Mouse (Mus musculus): ENCODE measurements around the gene Atp8b4. TPM values are rescaled to one million over a fixed set of nuclear protein-coding genes. Genes with fewer than 3 reads are reported as not detected.

Atp8b4 gene
- polyA plus RNA-seq, 1 experiment from 2014 or later: 2.1 TPM

- Histone ChIP-seq H3K27me3 (ENCODE audit: control insufficient read depth, insufficient read depth, low read length) (no peaks in the 10 kb centered on the region), H3K4me2 (ENCODE audit: low read depth, low read length) (no peak overlapping the region), H3K9ac (replicated peaks; ENCODE audit: low read length) (no peak overlapping the region), H3K36me3 (replicated peaks; ENCODE audit: control insufficient read depth, insufficient read depth, low read depth, low read length) (no peaks in the 10 kb centered on the region), H3K27ac (replicated peaks; ENCODE audit: low read depth, low read length) (no peak overlapping the region), H3K9me3 (replicated peaks; ENCODE audit: control insufficient read depth, low read length) (no peaks in the 10 kb centered on the region), H3K4me3 (ENCODE audit: low read depth, low read length) (no peak overlapping the region), H3K4me1 (ENCODE audit: control insufficient read depth, insufficient read depth, low read length) (no peaks in the 10 kb centered on the region)
- 95% methylated on average over 5 of the region's 5 CpGs for WGBS
- DNase-seq (ENCODE audit: low spot score) (no peak), ATAC-seq (replicated peaks; ENCODE audit: insufficient number of reproducible peaks, low FRiP score, low TSS enrichment, low read depth) (no peak)
These were observed 212.5 kb downstream of the Atp8b4 start for GRCm38 (mm10) chr2:126287942-126288341.

GRCm38 (mm10) chr2:126286420-126286819, 214.1 kb downstream of the Atp8b4 start:
- Histone ChIP-seq H3K4me2 (ENCODE audit: low read depth, low read length) (no peak overlapping the region), H3K27me3 (ENCODE audit: control insufficient read depth, insufficient read depth, low read length) (no peaks in the 10 kb centered on the region), H3K4me3 (ENCODE audit: low read depth, low read length) (no peak overlapping the region), H3K27ac (replicated peaks; ENCODE audit: low read depth, low read length) (no peak overlapping the region), H3K36me3 (replicated peaks; ENCODE audit: control insufficient read depth, insufficient read depth, low read depth, low read length) (no peaks in the 10 kb centered on the region), H3K4me1 (ENCODE audit: control insufficient read depth, insufficient read depth, low read length) (no peaks in the 10 kb centered on the region), H3K9ac (replicated peaks; ENCODE audit: low read length) (no peak overlapping the region), H3K9me3 (replicated peaks; ENCODE audit: control insufficient read depth, low read length) (no peaks in the 10 kb centered on the region)
- ATAC-seq (replicated peaks; ENCODE audit: insufficient number of reproducible peaks, low FRiP score, low TSS enrichment, low read depth) (no peak), DNase-seq (ENCODE audit: low spot score) (no peak)
- 85% methylated on average over 7 of the region's 7 CpGs for WGBS

- WGBS: 40% methylated on average over 6 of the region's 6 CpGs
- H3K36me3 ChIP-seq (replicated peaks; ENCODE audit: control insufficient read depth, insufficient read depth, low read depth, low read length): no peaks in the 10 kb centered on the region
These were observed 216.4 kb downstream of the Atp8b4 start for GRCm38 (mm10) chr2:126284071-126284470.

DNA sequence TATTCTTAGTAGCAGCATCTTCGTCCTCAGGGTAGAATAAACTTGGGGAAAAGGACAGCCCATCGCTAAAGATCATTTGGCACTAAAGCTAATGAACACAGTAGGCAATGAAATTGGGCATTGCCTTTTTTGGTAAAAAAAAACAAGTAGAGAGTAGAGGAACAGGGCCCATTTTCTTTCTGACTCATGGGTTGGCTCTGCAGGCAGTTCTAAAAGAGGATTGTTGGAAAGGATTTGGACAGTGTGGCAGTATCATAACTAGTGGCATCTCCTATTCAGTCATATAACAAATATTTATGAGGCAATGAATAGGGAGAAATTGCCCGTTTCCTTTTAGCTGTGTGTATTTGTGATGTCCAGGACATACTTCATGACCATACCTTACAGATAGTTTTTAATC, 217.4 kb downstream of the Atp8b4 start:
- no peak overlapping the region for H3K9ac ChIP-seq (replicated peaks; ENCODE audit: low read length)
- 77% methylated on average over 3 of the region's 3 CpGs for WGBS
- no peak for ATAC-seq (replicated peaks; ENCODE audit: insufficient number of reproducible peaks, low FRiP score, low TSS enrichment, low read depth)
- H3K4me1 ChIP-seq (ENCODE audit: control insufficient read depth, insufficient read depth, low read length): no peaks in the 10 kb centered on the region
- DNase-seq (ENCODE audit: low spot score): no peak
- no peaks in the 10 kb centered on the region for H3K9me3 ChIP-seq (replicated peaks; ENCODE audit: control insufficient read depth, low read length)
- H3K27me3 ChIP-seq (ENCODE audit: control insufficient read depth, insufficient read depth, low read length): no peaks in the 10 kb centered on the region
- no peaks in the 10 kb centered on the region for H3K36me3 ChIP-seq (replicated peaks; ENCODE audit: control insufficient read depth, insufficient read depth, low read depth, low read length)
- H3K4me3 ChIP-seq (ENCODE audit: low read depth, low read length): no peak overlapping the region
- H3K4me2 ChIP-seq (ENCODE audit: low read depth, low read length): no peak overlapping the region
- H3K27ac ChIP-seq (replicated peaks; ENCODE audit: low read depth, low read length): no peak overlapping the region

More at GRCm38 (mm10) chr2:126284071-126284470, 216.4 kb downstream of the Atp8b4 start:
- no peak overlapping the region for H3K9ac ChIP-seq (replicated peaks; ENCODE audit: low read length)
- ATAC-seq (replicated peaks; ENCODE audit: insufficient number of reproducible peaks, low FRiP score, low TSS enrichment, low read depth) (peak; percentile 89), DNase-seq (ENCODE audit: low spot score) (peak; percentile 71)
- no peak overlapping the region for H3K4me3 ChIP-seq (ENCODE audit: low read depth, low read length)
- H3K9me3 ChIP-seq (replicated peaks; ENCODE audit: control insufficient read depth, low read length): no peaks in the 10 kb centered on the region
- H3K4me2 ChIP-seq (ENCODE audit: low read depth, low read length): no peak overlapping the region
- H3K27me3 ChIP-seq (ENCODE audit: control insufficient read depth, insufficient read depth, low read length): no peaks in the 10 kb centered on the region
- no peak overlapping the region for H3K27ac ChIP-seq (replicated peaks; ENCODE audit: low read depth, low read length)
- H3K4me1 ChIP-seq (ENCODE audit: control insufficient read depth, insufficient read depth, low read length): no peaks in the 10 kb centered on the region

DNA sequence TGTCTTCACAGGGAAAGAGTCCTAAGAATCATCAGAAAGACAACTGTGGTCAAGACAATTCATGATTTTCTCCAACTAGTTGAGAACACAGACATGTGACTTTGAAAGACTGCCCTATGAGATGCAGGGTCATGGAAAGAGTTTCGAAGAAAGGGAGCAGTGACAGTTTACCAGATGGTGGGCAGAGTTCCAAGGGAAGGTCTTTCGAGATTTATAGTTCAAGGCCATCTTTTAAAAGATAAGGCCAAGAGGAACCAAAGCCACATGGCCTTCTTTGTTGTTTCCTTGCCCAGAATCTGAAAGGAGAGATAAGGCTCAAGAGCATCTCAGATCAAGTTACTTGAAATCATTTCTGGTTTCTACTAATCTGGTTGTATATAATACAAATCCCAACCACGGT, 225.0 kb downstream of the Atp8b4 start:
- H3K36me3 ChIP-seq (replicated peaks; ENCODE audit: control insufficient read depth, insufficient read depth, low read depth, low read length): no peaks in the 10 kb centered on the region
- H3K27me3 ChIP-seq (ENCODE audit: control insufficient read depth, insufficient read depth, low read length): no peaks in the 10 kb centered on the region
- DNase-seq (ENCODE audit: low spot score) (no peak), ATAC-seq (replicated peaks; ENCODE audit: insufficient number of reproducible peaks, low FRiP score, low TSS enrichment, low read depth) (no peak)
- H3K9ac ChIP-seq (replicated peaks; ENCODE audit: low read length): no peak overlapping the region
- H3K27ac ChIP-seq (replicated peaks; ENCODE audit: low read depth, low read length): no peak overlapping the region
- no peaks in the 10 kb centered on the region for H3K4me1 ChIP-seq (ENCODE audit: control insufficient read depth, insufficient read depth, low read length)
- no peak overlapping the region for H3K4me2 ChIP-seq (ENCODE audit: low read depth, low read length)
- 81% methylated on average over 3 of the region's 3 CpGs for WGBS
- H3K4me3 ChIP-seq (ENCODE audit: low read depth, low read length): no peak overlapping the region
- no peaks in the 10 kb centered on the region for H3K9me3 ChIP-seq (replicated peaks; ENCODE audit: control insufficient read depth, low read length)

- H3K4me2 ChIP-seq (ENCODE audit: low read depth, low read length): no peak overlapping the region
- no peaks in the 10 kb centered on the region for H3K4me1 ChIP-seq (ENCODE audit: control insufficient read depth, insufficient read depth, low read length)
- DNase-seq (ENCODE audit: low spot score) (no peak), ATAC-seq (replicated peaks; ENCODE audit: insufficient number of reproducible peaks, low FRiP score, low TSS enrichment, low read depth) (no peak)
- no peak overlapping the region for H3K9ac ChIP-seq (replicated peaks; ENCODE audit: low read length)
- H3K36me3 ChIP-seq (replicated peaks; ENCODE audit: control insufficient read depth, insufficient read depth, low read depth, low read length): no peaks in the 10 kb centered on the region
- H3K27me3 ChIP-seq (ENCODE audit: control insufficient read depth, insufficient read depth, low read length): no peaks in the 10 kb centered on the region
- no peak overlapping the region for H3K27ac ChIP-seq (replicated peaks; ENCODE audit: low read depth, low read length)
- no peak overlapping the region for H3K4me3 ChIP-seq (ENCODE audit: low read depth, low read length)
- 82% methylated on average over 3 of the region's 3 CpGs for WGBS
- no peaks in the 10 kb centered on the region for H3K9me3 ChIP-seq (replicated peaks; ENCODE audit: control insufficient read depth, low read length)
These were observed 225.6 kb downstream of the Atp8b4 start for GRCm38 (mm10) chr2:126274826-126275405.

- no peaks in the 10 kb centered on the region for H3K9me3 ChIP-seq (replicated peaks; ENCODE audit: control insufficient read depth, low read length)
- no peak overlapping the region for H3K27ac ChIP-seq (replicated peaks; ENCODE audit: low read depth, low read length)
- H3K4me1 ChIP-seq (ENCODE audit: control insufficient read depth, insufficient read depth, low read length): no peaks in the 10 kb centered on the region
- H3K27me3 ChIP-seq (ENCODE audit: control insufficient read depth, insufficient read depth, low read length): no peaks in the 10 kb centered on the region
- WGBS: 85% methylated on average over 3 of the region's 3 CpGs
- no peak for DNase-seq (ENCODE audit: low spot score)
- no peak overlapping the region for H3K9ac ChIP-seq (replicated peaks; ENCODE audit: low read length)
- no peak for ATAC-seq (replicated peaks; ENCODE audit: insufficient number of reproducible peaks, low FRiP score, low TSS enrichment, low read depth)
- no peak overlapping the region for H3K4me3 ChIP-seq (ENCODE audit: low read depth, low read length)
- no peak overlapping the region for H3K4me2 ChIP-seq (ENCODE audit: low read depth, low read length)
- no peaks in the 10 kb centered on the region for H3K36me3 ChIP-seq (replicated peaks; ENCODE audit: control insufficient read depth, insufficient read depth, low read depth, low read length)
These were observed 226.2 kb downstream of the Atp8b4 start for GRCm38 (mm10) chr2:126274311-126274710.
